Mouse (Mus musculus) forebrain, embryonic 16.5 days (tissue): Measurements from ENCODE around the gene Foxm1. TPM values are rescaled to one million over a fixed set of nuclear protein-coding genes. Genes with fewer than 3 reads are reported as not detected.
"Not testable (repeated sequence)": the region's sequence is repeated elsewhere in the genome, so short reads cannot be mapped to it uniquely, and the experiment has no call there.

Experiments used
- ATAC-seq: fragments of 200-750 bp; cut with Nextera tagmentation; 2 replicates; pipeline ENCODE4 v1.8.0; 2017; ENCODE audit warnings: mild to moderate bottlenecking, moderate library complexity
- H3K27ac ChIP-seq: fragments of 300-500 bp; sonication (generic); 2 replicates; pipeline ENCODE4 v1.5.1; 2014; ENCODE audit warnings: low read length, control low read depth
- H3K27me3 ChIP-seq: fragments of 300-500 bp; sonication (generic); replicated peaks from 2 replicates; pipeline ENCODE4 v1.6.1; 2014; ENCODE audit warnings: low read length; ENCODE audit not compliant: control insufficient read depth, insufficient read depth
- H3K36me3 ChIP-seq: fragments of 300-500 bp; sonication (generic); 2 replicates; pipeline ENCODE4 v1.6.1; 2014; ENCODE audit not compliant: control insufficient read depth, insufficient read depth
- H3K4me1 ChIP-seq: fragments of 300-500 bp; sonication (generic); replicated peaks from 2 replicates; pipeline ENCODE4 v1.6.1; 2014; ENCODE audit warnings: low read length; ENCODE audit not compliant: control insufficient read depth, insufficient read depth
- H3K4me2 ChIP-seq: fragments of 300-500 bp; sonication (generic); 2 replicates; pipeline ENCODE4 v1.6.1; 2014; ENCODE audit warnings: mild to moderate bottlenecking, low read length, control low read depth
- H3K4me3 ChIP-seq: fragments of 300-500 bp; sonication (generic); replicated peaks from 2 replicates; pipeline ENCODE4 v1.5.1; 2014; ENCODE audit warnings: mild to moderate bottlenecking, low read length, control low read depth
- H3K9ac ChIP-seq: fragments of 300-500 bp; sonication (generic); replicated peaks from 2 replicates; pipeline ENCODE4 v1.6.1; 2014; ENCODE audit warnings: low read depth, low read length, control low read depth
- H3K9me3 ChIP-seq: fragments of 300-500 bp; sonication (generic); 2 replicates; pipeline ENCODE4 v1.6.1; 2016; ENCODE audit warnings: low read length; ENCODE audit not compliant: control insufficient read depth
- WGBS: fragments of 180-500 bp; shearing (Covaris S2); extraction: QIAGEN DNeasy Blood & Tissue Kit; methylation state at CpG from one replicate; pipeline ENCODE4 v1.1.7; 2014; 5-methylcytosine and 5-hydroxymethylcytosine counted together
- polyA plus RNA-seq: library from polyadenylated mRNA; unstranded; fragments of >200 nt; fragmentation: Nextera tagmentation; extraction: Ambion mirVana; gene quantifications from 2 replicates; pipeline ENCODE4 v1.2.1, GENCODE M21; 2015

The Foxm1 gene
- polyA plus RNA-seq, 1 experiment from 2014 or later = 19.9 TPM

- Histone ChIP-seq H3K36me3 (no peaks in the 10 kb centered on the region), H3K9me3 (no peaks in the 10 kb centered on the region), H3K4me2 (no peak overlapping the region), H3K4me3 (no peak overlapping the region), H3K27me3 (no peaks in the 10 kb centered on the region), H3K9ac (no peak overlapping the region), H3K27ac (no peak overlapping the region), H3K4me1 (peaks cover 11% of the 10 kb centered on the region)
- WGBS = 96% methylated on average over 5 of the region's 5 CpGs
- ATAC-seq = no peak
Measured at GRCm38 (mm10) chr6:128366466-128366865, 3.7 kb downstream of the Foxm1 start.

- H3K27me3 ChIP-seq = no peaks in the 10 kb centered on the region
- peaks cover 4% of the 10 kb centered on the region; the same call in 1 of the 2 replicates for H3K4me1 ChIP-seq
- no peak overlapping the region for H3K4me3 ChIP-seq
- no peak overlapping the region for H3K27ac ChIP-seq
- no peak for ATAC-seq
- no peaks in the 10 kb centered on the region for H3K9me3 ChIP-seq
- WGBS = 93% methylated on average over 5 of the region's 5 CpGs
- H3K36me3 ChIP-seq = no peaks in the 10 kb centered on the region
- no peak overlapping the region for H3K9ac ChIP-seq
- H3K4me2 ChIP-seq = no peak overlapping the region
Measured at GRCm38 (mm10) chr6:128370040-128370439, 7.3 kb downstream of the Foxm1 start.

GRCm38 (mm10) chr6:128375192-128375591, 12.4 kb downstream of the Foxm1 start, which contains the start of the genes Tex52 and Gm44596:
Tex52 (plus strand) TSS chr6:128375456.
Gm44596 (plus strand) TSS chr6:128375503.
- Histone ChIP-seq H3K9me3 (no peaks in the 10 kb centered on the region), H3K4me3 (no peak within 1 kb of the TSS), H3K9ac (no peak within 1 kb of the TSS), H3K36me3 (no peaks in the 10 kb centered on the region), H3K27me3 (no peaks in the 10 kb centered on the region), H3K4me1 (peaks cover 6% of the 10 kb centered on the region; the same call in 1 of the 2 replicates), H3K4me2 (no peak within 1 kb of the TSS), H3K27ac (no peak within 1 kb of the TSS)
- WGBS = 5% methylated on average over 6 of the region's 6 CpGs
- peak; percentile 86 for ATAC-seq

GRCm38 (mm10) chr6:128376371-128377085, 13.8 kb downstream of the Foxm1 start:
- Histone ChIP-seq H3K36me3 (no peaks in the 10 kb centered on the region), H3K27ac (no peak overlapping the region), H3K9me3 (no peaks in the 10 kb centered on the region), H3K9ac (no peak overlapping the region), H3K4me2 (no peak overlapping the region), H3K4me3 (no peak overlapping the region), H3K27me3 (no peaks in the 10 kb centered on the region), H3K4me1 (peaks cover 6% of the 10 kb centered on the region; the same call in 1 of the 2 replicates)
- 95% methylated on average over 17 of the region's 17 CpGs for WGBS
- no peak for ATAC-seq

- Histone ChIP-seq H3K27me3 (no peaks in the 10 kb centered on the region), H3K36me3 (no peaks in the 10 kb centered on the region), H3K4me1 (peaks cover 6% of the 10 kb centered on the region; the same call in 1 of the 2 replicates), H3K9me3 (no peaks in the 10 kb centered on the region), H3K4me3 (no peak overlapping the region), H3K9ac (no peak overlapping the region), H3K27ac (no peak overlapping the region), H3K4me2 (no peak overlapping the region)
- WGBS = 88% methylated on average over 16 of the region's 16 CpGs
- no peak for ATAC-seq
Measured at GRCm38 (mm10) chr6:128379636-128380035, 16.9 kb downstream of the Foxm1 start.

GRCm38 (mm10) chr6:128380594-128381167, 17.9 kb downstream of the Foxm1 start:
- not testable (repeated sequence) for H3K27me3 ChIP-seq, H3K9me3 ChIP-seq, H3K4me3 ChIP-seq, H3K36me3 ChIP-seq, H3K9ac ChIP-seq, H3K4me1 ChIP-seq, ATAC-seq, H3K4me2 ChIP-seq, H3K27ac ChIP-seq
- 71% methylated on average over 1 of the region's 1 CpGs for WGBS

GRCm38 (mm10) chr6:128381254-128381653, 18.5 kb downstream of the Foxm1 start:
- Histone ChIP-seq H3K27me3 (no peaks in the 10 kb centered on the region), H3K36me3 (no peaks in the 10 kb centered on the region), H3K27ac (no peak overlapping the region), H3K4me3 (no peak overlapping the region), H3K4me2 (no peak overlapping the region), H3K9ac (no peak overlapping the region), H3K9me3 (no peaks in the 10 kb centered on the region), H3K4me1 (no peaks in the 10 kb centered on the region)
- ATAC-seq = no peak
- WGBS = 77% methylated on average over 3 of the region's 3 CpGs

GRCm38 (mm10) chr6:128383752-128384151, 21.0 kb downstream of the Foxm1 start:
- Histone ChIP-seq H3K4me2 (no peak overlapping the region), H3K27me3 (no peaks in the 10 kb centered on the region), H3K27ac (no peak overlapping the region), H3K4me3 (no peak overlapping the region), H3K36me3 (no peaks in the 10 kb centered on the region), H3K9me3 (no peaks in the 10 kb centered on the region), H3K4me1 (no peaks in the 10 kb centered on the region), H3K9ac (no peak overlapping the region)
- no peak for ATAC-seq
- 79% methylated on average over 7 of the region's 7 CpGs for WGBS

GRCm38 (mm10) chr6:128385026-128385425, 22.3 kb downstream of the Foxm1 start:
- no peak overlapping the region for H3K27ac ChIP-seq
- no peaks in the 10 kb centered on the region for H3K4me1 ChIP-seq
- no peak overlapping the region for H3K4me2 ChIP-seq
- 84% methylated on average over 1 of the region's 1 CpGs for WGBS
- no peaks in the 10 kb centered on the region for H3K9me3 ChIP-seq
- H3K9ac ChIP-seq = no peak overlapping the region
- H3K4me3 ChIP-seq = no peak overlapping the region
- no peaks in the 10 kb centered on the region for H3K27me3 ChIP-seq
- H3K36me3 ChIP-seq = no peaks in the 10 kb centered on the region
- no peak for ATAC-seq
